Mouse (Mus musculus): ENCODE measurements around the gene Plppr1. TPM values are rescaled to one million over a fixed set of nuclear protein-coding genes. Genes with fewer than 3 reads are reported as not detected.

The Plppr1 gene
- polyA plus RNA-seq, 1 experiment: not detected

DNA sequence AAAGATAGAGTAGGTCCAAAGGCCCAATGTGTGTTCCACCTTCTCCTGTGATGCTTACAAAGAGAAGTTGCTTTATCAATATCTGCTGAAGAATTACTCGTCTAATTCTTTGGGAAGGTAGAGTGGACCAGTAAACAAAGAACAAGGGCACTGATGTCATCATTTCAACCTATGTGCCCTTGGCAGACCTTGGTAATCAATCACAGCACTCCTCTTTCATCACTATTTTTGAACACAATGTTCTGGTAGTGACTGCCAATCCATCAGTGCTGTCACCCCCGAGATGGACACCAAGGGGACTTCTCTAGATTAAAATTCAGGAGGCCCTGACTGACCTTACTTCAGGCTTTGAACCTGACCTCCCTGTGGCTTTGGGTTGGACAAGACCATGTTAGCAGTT, 89.7 kb downstream of the Plppr1 start:
- 62% methylated on average over 2 of the region's 2 CpGs for WGBS
- no peak overlapping the region for H3K27ac ChIP-seq (ENCODE audit: control insufficient read depth, insufficient read depth, low read depth, low read length, poor library complexity)
- H3K4me1 ChIP-seq (ENCODE audit: control insufficient read depth, insufficient read depth, low read length): no peaks in the 10 kb centered on the region
- no peak for TF ChIP-seq POLR2A (IDR thresholded peaks at IDR 0.05; ENCODE audit: borderline replicate concordance, control insufficient read depth, low read depth, low read length)
- no peak for TF ChIP-seq CTCF (IDR thresholded peaks at IDR 0.05; ENCODE audit: control insufficient read depth, insufficient read depth, low read length)
- H3K4me3 ChIP-seq (replicated peaks; ENCODE audit: control insufficient read depth, low read depth, low read length): no peak overlapping the region

DNA sequence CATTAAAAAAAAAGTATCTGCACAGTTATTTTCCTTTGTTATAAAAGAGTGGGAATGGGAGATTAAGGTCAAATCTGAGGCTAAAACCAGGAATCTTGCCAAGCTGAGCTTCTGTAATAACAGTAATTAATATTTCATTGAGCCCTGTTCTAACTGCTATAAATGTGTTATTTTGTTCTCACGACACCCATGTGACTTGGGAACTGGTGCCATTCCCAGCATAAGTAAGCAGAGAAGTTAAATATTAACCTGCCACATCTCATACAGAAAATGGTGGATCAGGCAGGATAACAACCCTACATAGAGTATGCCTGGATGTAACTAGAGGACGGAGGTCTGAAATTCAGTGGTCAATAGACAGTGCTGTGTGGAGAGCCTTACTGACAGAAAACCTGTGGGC, 90.2 kb downstream of the Plppr1 start:
- WGBS: 83% methylated on average over 2 of the region's 2 CpGs
- TF ChIP-seq CTCF (IDR thresholded peaks at IDR 0.05; ENCODE audit: control insufficient read depth, insufficient read depth, low read length) (no peak), POLR2A (IDR thresholded peaks at IDR 0.05; ENCODE audit: borderline replicate concordance, control insufficient read depth, low read depth, low read length) (no peak)
- Histone ChIP-seq H3K4me1 (ENCODE audit: control insufficient read depth, insufficient read depth, low read length) (no peaks in the 10 kb centered on the region), H3K27ac (ENCODE audit: control insufficient read depth, insufficient read depth, low read depth, low read length, poor library complexity) (no peak overlapping the region), H3K4me3 (replicated peaks; ENCODE audit: control insufficient read depth, low read depth, low read length) (no peak overlapping the region)

DNA sequence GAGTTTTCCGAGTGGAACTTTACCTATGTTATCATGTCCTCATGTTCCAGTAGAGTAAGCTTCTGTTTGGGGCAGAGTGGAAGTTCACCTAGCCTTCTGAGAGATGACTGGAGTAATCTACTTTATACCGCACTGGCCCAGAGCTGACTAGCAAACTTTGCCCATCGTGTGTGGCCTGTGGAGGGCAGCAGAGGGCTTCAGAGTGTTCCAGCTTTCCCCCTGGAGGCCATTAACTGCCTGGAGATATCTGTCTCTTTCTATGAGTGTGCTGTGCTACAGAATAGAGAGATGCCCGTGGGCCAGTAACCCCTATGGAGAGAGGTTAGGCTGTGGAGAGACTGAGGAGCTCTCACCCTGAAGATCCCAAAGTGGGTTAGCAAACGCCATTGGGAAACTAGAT, 94.8 kb downstream of the Plppr1 start:
- no peak for TF ChIP-seq POLR2A (IDR thresholded peaks at IDR 0.05; ENCODE audit: borderline replicate concordance, control insufficient read depth, low read depth, low read length)
- peak; percentile 73 for TF ChIP-seq CTCF (IDR thresholded peaks at IDR 0.05; ENCODE audit: control insufficient read depth, insufficient read depth, low read length)
- Histone ChIP-seq H3K4me1 (ENCODE audit: control insufficient read depth, insufficient read depth, low read length) (no peaks in the 10 kb centered on the region), H3K27ac (ENCODE audit: control insufficient read depth, insufficient read depth, low read depth, low read length, poor library complexity) (no peak overlapping the region), H3K4me3 (replicated peaks; ENCODE audit: control insufficient read depth, low read depth, low read length) (no peak overlapping the region)
- 31% methylated on average over 5 of the region's 5 CpGs for WGBS

DNA sequence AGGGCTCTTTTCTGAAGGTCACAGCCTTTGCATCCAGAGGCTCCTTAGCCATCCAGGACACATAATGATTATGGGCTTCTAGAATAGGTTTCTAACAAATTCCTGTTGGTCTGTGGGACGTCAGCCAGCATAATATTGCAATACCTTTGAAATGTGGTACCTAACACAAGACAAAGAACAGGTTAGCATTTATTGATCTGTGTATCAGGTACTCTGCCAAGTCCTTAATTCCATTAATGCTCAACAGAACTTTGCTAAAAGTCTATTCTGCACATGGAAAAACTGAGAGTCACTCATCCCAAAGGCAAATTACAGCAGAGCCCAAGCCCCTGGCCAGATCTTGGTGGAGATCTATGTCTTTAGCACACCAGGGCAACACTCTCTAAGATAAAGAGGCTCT, 97.7 kb downstream of the Plppr1 start:
- Histone ChIP-seq H3K27ac (ENCODE audit: control insufficient read depth, insufficient read depth, low read depth, low read length, poor library complexity) (no peak overlapping the region), H3K4me1 (ENCODE audit: control insufficient read depth, insufficient read depth, low read length) (no peaks in the 10 kb centered on the region), H3K4me3 (replicated peaks; ENCODE audit: control insufficient read depth, low read depth, low read length) (no peak overlapping the region)
- 47% methylated on average over 1 of the region's 1 CpGs for WGBS
- TF ChIP-seq POLR2A (IDR thresholded peaks at IDR 0.05; ENCODE audit: borderline replicate concordance, control insufficient read depth, low read depth, low read length) (no peak), CTCF (IDR thresholded peaks at IDR 0.05; ENCODE audit: control insufficient read depth, insufficient read depth, low read length) (no peak)

DNA sequence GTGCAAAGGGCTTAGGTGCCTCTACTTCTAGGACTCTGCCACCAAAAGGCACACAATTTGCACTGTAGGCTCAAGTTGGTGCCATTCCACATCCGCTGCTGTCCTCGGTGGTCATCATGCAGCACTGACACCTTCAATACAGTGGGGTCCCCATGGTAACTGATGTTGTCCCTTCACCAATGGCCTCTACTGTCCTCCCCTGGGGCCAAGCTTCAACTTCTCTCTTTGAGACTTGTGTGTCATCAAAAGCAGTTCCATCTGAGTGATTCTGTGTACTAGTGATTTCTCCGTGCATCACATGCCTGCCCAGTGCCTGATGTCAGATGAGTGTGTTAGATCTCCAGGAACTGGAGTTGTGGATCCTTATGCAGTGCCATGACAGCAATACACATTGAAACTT, 104.2 kb downstream of the Plppr1 start:
- Histone ChIP-seq H3K4me1 (ENCODE audit: control insufficient read depth, insufficient read depth, low read length) (peaks cover 2% of the 10 kb centered on the region), H3K27ac (ENCODE audit: control insufficient read depth, insufficient read depth, low read depth, low read length, poor library complexity) (no peak overlapping the region), H3K4me3 (replicated peaks; ENCODE audit: control insufficient read depth, low read depth, low read length) (no peak overlapping the region)
- WGBS: 78% methylated on average over 3 of the region's 3 CpGs
- TF ChIP-seq POLR2A (IDR thresholded peaks at IDR 0.05; ENCODE audit: borderline replicate concordance, control insufficient read depth, low read depth, low read length) (no peak), CTCF (IDR thresholded peaks at IDR 0.05; ENCODE audit: control insufficient read depth, insufficient read depth, low read length) (no peak)

DNA sequence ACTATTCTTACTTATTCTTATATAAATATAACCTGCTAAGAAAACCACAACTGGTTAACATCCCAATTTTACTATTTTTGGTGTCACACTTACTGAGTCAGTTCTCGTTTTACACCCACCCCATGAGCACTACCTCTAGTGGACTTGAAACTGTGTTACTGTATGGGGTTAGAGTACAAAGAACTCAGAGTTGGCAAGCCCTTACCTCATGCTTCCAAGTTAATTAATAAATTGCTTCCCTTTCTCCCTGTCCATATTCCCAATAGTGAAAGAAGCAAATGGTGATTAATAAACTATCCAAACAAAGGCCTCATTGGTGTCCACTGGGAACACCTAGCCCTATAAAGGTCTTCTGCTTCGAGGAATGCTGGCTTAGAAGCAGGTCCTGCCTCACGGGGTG, 107.3 kb downstream of the Plppr1 start:
- WGBS: 67% methylated on average over 3 of the region's 3 CpGs
- Histone ChIP-seq H3K4me3 (replicated peaks; ENCODE audit: control insufficient read depth, low read depth, low read length) (no peak overlapping the region), H3K27ac (ENCODE audit: control insufficient read depth, insufficient read depth, low read depth, low read length, poor library complexity) (no peak overlapping the region), H3K4me1 (ENCODE audit: control insufficient read depth, insufficient read depth, low read length) (peaks cover 2% of the 10 kb centered on the region)
- TF ChIP-seq CTCF (IDR thresholded peaks at IDR 0.05; ENCODE audit: control insufficient read depth, insufficient read depth, low read length): no peak
- TF ChIP-seq POLR2A (IDR thresholded peaks at IDR 0.05; ENCODE audit: borderline replicate concordance, control insufficient read depth, low read depth, low read length): no peak

DNA sequence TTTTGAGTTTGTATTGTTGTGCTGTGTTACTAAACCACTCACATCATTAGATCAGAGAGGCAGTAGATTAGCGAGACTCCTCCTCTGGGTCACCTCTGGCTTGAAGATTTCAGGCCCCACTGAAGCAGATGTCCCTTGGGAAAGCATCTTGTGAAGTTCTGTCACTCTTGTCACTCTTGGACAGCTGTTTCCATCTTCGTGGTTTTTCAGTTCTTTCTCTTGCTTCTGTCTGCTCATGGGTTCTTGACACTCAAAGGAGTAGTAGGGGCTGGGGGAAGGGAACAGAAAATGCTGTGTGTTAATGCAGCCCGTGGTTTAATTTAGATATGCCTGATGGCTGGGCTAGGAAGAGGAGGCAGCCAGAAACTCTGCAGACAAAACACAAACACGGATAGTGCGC, 108.0 kb downstream of the Plppr1 start:
- no peak overlapping the region for H3K4me3 ChIP-seq (replicated peaks; ENCODE audit: control insufficient read depth, low read depth, low read length)
- WGBS: 49% methylated on average over 5 of the region's 5 CpGs
- TF ChIP-seq POLR2A (IDR thresholded peaks at IDR 0.05; ENCODE audit: borderline replicate concordance, control insufficient read depth, low read depth, low read length) (no peak), CTCF (IDR thresholded peaks at IDR 0.05; ENCODE audit: control insufficient read depth, insufficient read depth, low read length) (no peak)

DNA sequence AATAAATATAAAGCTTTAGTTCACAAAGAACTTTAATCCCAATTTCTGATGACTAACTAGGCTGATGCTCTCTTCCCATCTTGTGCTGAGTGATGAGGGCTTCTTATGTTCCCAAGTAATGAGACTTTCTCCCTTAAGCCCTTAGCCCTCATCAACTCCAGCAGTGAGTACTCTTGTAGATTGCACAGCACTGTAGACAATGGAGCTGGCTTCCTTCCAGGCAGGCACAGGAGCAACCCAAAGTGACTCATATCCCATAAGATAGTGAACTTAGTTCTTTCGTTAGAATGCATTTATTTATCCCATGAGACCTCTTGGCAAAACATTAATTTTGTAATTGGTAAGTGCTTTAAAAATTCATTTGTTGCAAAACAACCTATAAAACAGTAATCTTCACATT, 110.4 kb downstream of the Plppr1 start:
- WGBS: 40% methylated on average over 1 of the region's 1 CpGs
- Histone ChIP-seq H3K4me1 (ENCODE audit: control insufficient read depth, insufficient read depth, low read length) (no peaks in the 10 kb centered on the region; the same call in 1 of the 2 replicates), H3K27ac (ENCODE audit: control insufficient read depth, insufficient read depth, low read depth, low read length, poor library complexity) (no peak overlapping the region), H3K4me3 (replicated peaks; ENCODE audit: control insufficient read depth, low read depth, low read length) (no peak overlapping the region)
- TF ChIP-seq CTCF (IDR thresholded peaks at IDR 0.05; ENCODE audit: control insufficient read depth, insufficient read depth, low read length) (no peak), POLR2A (IDR thresholded peaks at IDR 0.05; ENCODE audit: borderline replicate concordance, control insufficient read depth, low read depth, low read length) (no peak)

More for the DNA sequence above, 108.0 kb downstream of the Plppr1 start:
- H3K27ac ChIP-seq (ENCODE audit: control insufficient read depth, insufficient read depth, low read depth, low read length, poor library complexity): no peak overlapping the region
- H3K4me1 ChIP-seq (ENCODE audit: control insufficient read depth, insufficient read depth, low read length): peaks cover 2% of the 10 kb centered on the region

DNA sequence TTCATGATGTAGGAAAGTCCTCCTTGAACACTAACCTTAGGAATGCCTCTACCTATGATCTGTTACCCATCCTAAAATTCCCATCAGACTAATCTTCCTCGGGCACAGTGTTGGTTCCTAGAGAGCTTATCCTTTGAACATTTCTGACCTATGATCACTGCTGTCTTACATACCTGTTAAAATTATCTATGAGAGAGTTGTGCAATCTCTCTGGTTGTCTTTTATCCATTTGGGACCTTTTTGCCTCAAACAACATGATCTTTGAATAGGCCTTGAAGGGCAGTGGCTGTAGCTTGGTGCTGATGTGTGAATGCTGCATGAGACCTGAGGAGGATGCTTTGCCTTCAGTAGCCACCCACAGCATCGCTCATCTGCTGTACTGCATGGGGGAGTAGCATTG, 119.0 kb downstream of the Plppr1 start:
- no peak for TF ChIP-seq CTCF (IDR thresholded peaks at IDR 0.05; ENCODE audit: control insufficient read depth, insufficient read depth, low read length)
- no peak for TF ChIP-seq POLR2A (IDR thresholded peaks at IDR 0.05; ENCODE audit: borderline replicate concordance, control insufficient read depth, low read depth, low read length)
- 81% methylated on average over 2 of the region's 2 CpGs for WGBS
- Histone ChIP-seq H3K4me1 (ENCODE audit: control insufficient read depth, insufficient read depth, low read length) (no peaks in the 10 kb centered on the region), H3K4me3 (replicated peaks; ENCODE audit: control insufficient read depth, low read depth, low read length) (no peak overlapping the region), H3K27ac (ENCODE audit: control insufficient read depth, insufficient read depth, low read depth, low read length, poor library complexity) (no peak overlapping the region)

All from bone marrow, adult 2 months (tissue).